Mouse (Mus musculus) megakaryocyte, embryonic 14.5 days (primary cell): ENCODE data around the gene 2700097O09Rik.
"Not testable (repeated sequence)": the region's sequence is repeated elsewhere in the genome, so short reads cannot be mapped to it uniquely, and the experiment has no call there.

Experiments
- FLI1 ChIP-seq: IDR thresholded peaks from 2 replicates; pipeline ENCODE4 v1.6.1; 2012; ENCODE audit warnings: low read length, inconsistent platforms, mixed read lengths
- GATA1 ChIP-seq: IDR thresholded peaks from 3 replicates; pipeline ENCODE4 v1.6.1; 2012; ENCODE audit warnings: mixed read lengths, low read length, inconsistent platforms, borderline replicate concordance

DNA sequence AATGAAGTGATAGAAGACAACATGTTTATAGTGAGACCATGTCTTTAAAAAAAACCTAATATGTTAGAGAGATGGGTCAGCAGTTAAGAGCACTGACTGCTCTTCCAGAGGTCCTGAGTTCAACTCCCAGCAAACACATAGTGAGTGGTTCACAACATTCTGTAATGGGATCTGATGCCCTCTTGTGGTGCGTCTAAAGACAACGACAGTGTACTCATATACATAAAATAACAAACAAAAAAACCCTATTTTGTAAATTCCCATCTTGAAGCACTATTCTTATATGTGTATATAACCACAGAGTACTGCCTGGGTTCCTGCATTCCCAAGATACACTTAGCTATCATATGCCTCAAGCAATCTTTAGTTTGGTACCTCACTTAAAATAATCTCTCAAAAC is 1.2 kb downstream of the 2700097O09Rik start:
- not testable (repeated sequence) for TF ChIP-seq GATA1, FLI1
